Mouse (Mus musculus) bone marrow, adult 2 months (tissue): ENCODE measurements at regions not wholly inside any gene's neighbourhood (a gene's known extent, or its start where the extent isn't known, plus 50 kb on each side); places are given as distances from the start of the nearest gene placed in this dataset.

Source experiments
- CTCF ChIP-seq: fragments of 200-500 bp; IDR thresholded peaks from 2 replicates; pipeline ENCODE4 v1.5.1; 2011; ENCODE audit warnings: low read length, control low read depth; ENCODE audit not compliant: control insufficient read depth, insufficient read depth
- POLR2A ChIP-seq: fragments of 200-500 bp; IDR thresholded peaks from 2 replicates; pipeline ENCODE4 v1.6.1; 2011; ENCODE audit warnings: low read depth, mild to moderate bottlenecking, control low read depth, low read length, borderline replicate concordance; ENCODE audit not compliant: control insufficient read depth

DNA sequence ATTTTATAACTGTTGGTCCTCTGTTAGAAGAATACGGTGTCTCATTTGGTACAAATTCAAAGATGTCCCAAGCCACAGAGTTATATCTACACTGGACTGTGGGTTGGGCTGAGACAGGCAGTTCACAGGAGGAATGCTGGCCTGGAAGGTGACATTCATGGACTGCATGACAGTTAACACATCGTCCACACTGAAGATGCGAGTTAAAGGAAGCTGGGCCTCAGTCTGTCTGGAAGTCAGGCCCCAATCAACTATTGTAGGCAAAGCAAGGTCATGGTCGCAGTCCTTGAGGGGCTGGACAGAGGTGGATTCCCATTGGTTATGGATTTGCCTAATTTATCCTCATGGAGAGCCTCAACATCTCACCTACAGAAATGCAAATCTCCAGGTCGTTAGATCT, 295.5 kb downstream of the Foxo1 start:
- TF ChIP-seq CTCF (no peak), POLR2A (no peak)
